Mouse (Mus musculus) right cerebral cortex, postnatal 4 days (tissue): Measurements from ENCODE around the gene Phlda2.
A peak's percentile ranks its signal among the peaks of the same experiment; 100 is the strongest.
"Not testable (repeated sequence)": the region's sequence is repeated elsewhere in the genome, so short reads cannot be mapped to it uniquely, and the experiment has no call there.

ENCODE experiments used
- DNase-seq: peaks from one replicate; pipeline ENCODE4 v3.0.0-alpha.2; 2022

Phlda2 gene

GRCm38 (mm10) chr7:143502418-143503200 is at the start of gene Phlda2:
Phlda2 (minus strand) TSS chr7:143503150.
- peak; percentile 13 for DNase-seq

- no peak for DNase-seq
Measured at GRCm38 (mm10) chr7:143549588-143550220, 46.8 kb upstream of the Phlda2 start.

- DNase-seq, result peak; percentile 94
Measured at GRCm38 (mm10) chr7:143548976-143549457, 46.1 kb upstream of the Phlda2 start, which contains the start of gene Nap1l4. Nap1l4 (minus strand) TSS chr7:143549106.

- DNase-seq, result no peak
Measured at GRCm38 (mm10) chr7:143548231-143548961, 45.4 kb upstream of the Phlda2 start.

DNA sequence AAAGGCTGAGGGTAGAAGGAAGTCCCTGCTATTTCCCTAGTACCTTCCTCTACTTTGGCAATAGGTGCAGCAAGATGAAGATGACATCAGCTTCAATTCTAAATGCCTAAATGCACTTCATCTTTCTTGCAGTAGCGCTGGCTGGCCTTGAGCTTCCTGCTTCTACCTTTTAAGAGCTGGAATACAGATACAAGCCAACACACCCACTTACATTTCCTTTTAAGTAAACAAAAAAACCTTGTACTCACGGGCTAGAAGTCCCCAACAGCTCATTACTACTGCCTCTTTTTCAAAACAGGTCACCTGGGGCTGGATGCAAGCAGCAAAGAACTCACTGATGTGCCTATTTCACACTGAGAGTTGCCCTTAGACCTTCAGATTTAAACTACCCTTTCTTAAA is 43.6 kb upstream of the Phlda2 start:
- DNase-seq, result no peak

DNA sequence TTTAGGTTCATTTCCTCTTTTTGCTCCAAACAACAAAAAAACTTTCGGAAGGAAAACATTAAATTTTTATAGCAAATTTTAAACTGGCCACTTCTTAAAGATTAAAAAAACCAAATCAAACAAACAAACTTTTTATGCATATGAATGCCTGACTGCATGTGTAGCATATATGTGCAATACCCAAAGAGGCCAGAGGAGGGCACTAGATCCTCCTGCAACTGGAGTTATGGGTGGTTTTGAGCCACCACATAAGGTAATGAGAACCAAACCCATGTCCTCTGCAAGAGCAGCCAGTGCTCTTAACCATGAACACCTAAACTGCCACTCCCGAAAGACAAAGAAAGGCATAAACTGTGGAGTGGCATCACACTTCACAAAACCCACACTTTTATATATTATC is 41.4 kb upstream of the Phlda2 start:
- DNase-seq, result peak; percentile 53

- no peak for DNase-seq
Measured at GRCm38 (mm10) chr7:143538671-143539070, 35.7 kb upstream of the Phlda2 start.

GRCm38 (mm10) chr7:143538229-143538628 is 35.3 kb upstream of the Phlda2 start:
- DNase-seq, result not testable (repeated sequence)

GRCm38 (mm10) chr7:143536251-143536650 is 33.3 kb upstream of the Phlda2 start:
- no peak for DNase-seq

GRCm38 (mm10) chr7:143533284-143533683 is 30.3 kb upstream of the Phlda2 start:
- no peak for DNase-seq

GRCm38 (mm10) chr7:143532410-143532809 is 29.5 kb upstream of the Phlda2 start:
- no peak for DNase-seq

DNA sequence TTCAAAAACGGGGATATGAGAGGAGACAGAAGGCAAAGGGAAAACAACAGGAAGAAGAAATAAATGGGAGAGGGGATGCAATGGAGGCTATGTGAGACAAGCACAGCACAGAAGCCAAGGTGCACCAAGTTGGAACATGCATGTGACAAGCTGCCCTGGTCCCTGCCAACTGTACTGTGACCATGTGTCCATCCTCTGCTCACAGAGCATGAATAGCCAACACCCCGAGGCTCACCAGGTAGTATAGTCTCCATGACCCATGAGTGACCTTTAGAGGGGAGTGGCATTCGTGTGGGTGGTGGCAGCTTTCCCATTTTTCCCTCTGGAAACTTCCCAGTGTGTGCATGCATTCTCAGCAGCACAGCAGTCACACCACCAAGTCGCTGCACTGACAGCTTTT is 16.4 kb upstream of the Phlda2 start:
- DNase-seq, result no peak

DNA sequence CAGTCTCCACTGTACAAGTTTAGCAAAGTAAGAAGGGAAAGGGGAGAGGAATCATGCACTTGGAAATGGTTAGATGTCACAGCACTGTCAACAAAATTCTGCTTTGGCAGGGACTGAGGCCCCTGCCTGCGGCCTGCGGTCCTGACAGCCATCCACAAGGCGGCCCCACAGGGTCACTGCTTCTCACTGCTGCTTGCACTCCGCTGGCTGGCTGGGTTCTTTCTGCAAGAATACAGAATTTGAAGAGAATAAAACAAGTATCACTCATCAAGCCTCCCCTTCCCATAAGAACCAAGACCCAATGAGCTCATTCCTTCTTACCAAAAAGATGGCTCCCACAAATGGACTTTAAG is 11.4 kb upstream of the Phlda2 start:
- no peak for DNase-seq

DNA sequence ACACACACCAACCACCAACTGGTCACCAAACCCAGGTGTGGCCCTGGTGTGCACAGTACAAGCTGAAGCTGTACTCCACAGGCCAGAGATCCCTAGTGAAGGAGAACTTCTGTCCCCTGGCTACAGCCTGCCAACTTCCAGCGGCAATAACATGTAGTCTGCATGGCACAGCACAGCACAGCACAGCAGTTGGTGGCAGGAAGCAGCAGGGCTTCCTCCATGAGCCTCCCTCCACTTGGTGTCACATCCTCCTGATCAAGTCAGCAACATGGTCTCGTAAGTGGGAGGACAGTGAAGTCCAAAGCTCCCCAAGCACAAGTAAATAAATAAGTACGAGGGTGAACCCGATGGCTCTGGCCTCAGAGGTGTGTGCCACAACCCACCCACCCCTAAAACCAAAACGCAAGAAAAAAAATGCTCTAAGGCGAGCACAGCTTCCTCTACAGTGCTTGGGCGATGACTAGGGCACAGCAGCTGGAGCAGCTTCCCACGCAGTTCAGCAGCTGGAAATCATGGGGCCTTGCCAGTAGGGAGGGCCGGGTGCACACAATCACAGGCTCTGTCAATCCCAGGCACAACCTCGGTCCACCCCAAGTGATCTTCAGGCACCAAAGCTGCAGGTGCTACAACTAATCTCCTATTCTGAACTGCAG is 10.9 kb upstream of the Phlda2 start:
- no peak for DNase-seq

GRCm38 (mm10) chr7:143511335-143511712 is 8.4 kb upstream of the Phlda2 start:
- no peak for DNase-seq

- DNase-seq, result no peak
Measured at GRCm38 (mm10) chr7:143510593-143511334, 7.8 kb upstream of the Phlda2 start.

GRCm38 (mm10) chr7:143509566-143509965 is 6.6 kb upstream of the Phlda2 start:
- no peak for DNase-seq

GRCm38 (mm10) chr7:143506675-143507074 is 3.7 kb upstream of the Phlda2 start:
- DNase-seq, result peak; percentile 60

DNA sequence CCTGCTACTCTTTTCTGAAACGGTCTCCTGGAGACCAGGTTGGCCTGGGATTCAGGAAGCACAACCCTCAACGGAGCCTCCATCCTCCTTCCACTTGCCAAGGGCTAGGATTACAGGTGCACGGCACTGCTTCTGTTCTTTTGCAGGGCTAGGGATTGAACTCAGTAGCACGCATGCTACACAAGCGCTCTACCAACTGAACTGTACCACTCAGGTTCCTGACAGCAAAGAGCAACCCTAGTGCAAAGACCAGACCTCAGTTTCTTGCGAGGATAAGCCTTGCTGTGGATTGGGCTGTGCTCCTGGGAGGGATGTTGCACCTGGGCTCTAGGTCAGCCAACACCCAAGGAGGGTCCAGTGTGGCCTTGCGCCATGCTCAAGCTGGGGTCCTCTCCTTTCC is 3.3 kb upstream of the Phlda2 start:
- no peak for DNase-seq

- DNase-seq, result peak; percentile 83
Measured at GRCm38 (mm10) chr7:143505823-143506222, 2.9 kb upstream of the Phlda2 start.

DNA sequence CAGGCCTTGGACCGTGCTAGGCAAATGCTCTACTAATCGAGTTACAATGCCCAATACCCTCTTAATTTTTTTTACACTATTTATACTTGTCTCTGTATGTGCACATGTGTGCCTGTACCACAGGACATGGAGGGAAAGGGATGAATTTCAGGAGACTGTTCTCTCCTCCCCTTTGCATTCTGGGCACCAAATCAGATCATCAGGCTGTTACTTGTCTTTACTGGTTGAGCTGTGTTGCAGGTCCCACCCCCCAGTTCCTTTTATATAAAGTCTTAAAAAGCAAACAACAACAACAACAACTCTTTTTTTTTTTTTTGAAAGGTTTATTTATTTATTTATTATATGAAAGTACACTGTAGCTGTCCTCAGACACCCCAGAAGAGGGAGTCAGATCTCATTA is 2.5 kb upstream of the Phlda2 start:
- DNase-seq, result no peak

DNA sequence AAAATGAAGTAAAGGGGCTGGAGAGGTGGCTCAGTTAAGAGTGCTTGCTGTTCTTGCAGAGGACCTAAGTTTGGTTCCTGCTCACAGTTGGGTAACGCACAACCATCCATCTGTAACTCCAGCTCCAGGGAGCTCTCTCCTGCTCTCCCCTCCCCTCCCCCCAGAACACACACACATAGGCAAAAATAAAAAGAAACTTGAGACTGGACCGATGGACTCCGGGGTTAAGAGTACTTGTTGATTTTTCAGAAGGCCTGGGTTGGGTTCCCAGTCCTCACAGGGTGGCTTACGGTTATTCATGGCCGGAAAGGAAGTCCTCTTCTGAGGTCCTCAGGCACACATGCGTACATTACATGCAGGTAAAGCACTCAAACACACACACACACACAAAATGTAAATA is 976 bp upstream of the Phlda2 start:
- DNase-seq, result no peak
